Mouse (Mus musculus) kidney, adult 2 months (tissue): Measurements from ENCODE around the gene Meltf.

Source experiments
- CTCF ChIP-seq: fragments of 200-500 bp; conservative IDR thresholded peaks from 2 replicates; pipeline ENCODE4 v1.5.1; 2011; ENCODE audit warnings: low read depth, mild to moderate bottlenecking, control low read depth, low read length, moderate library complexity, mixed read lengths; ENCODE audit not compliant: insufficient read depth, insufficient read length
- POLR2A ChIP-seq: fragments of 200-500 bp; IDR thresholded peaks from one replicate; pipeline ENCODE4 v1.6.1; 2011; ENCODE audit warnings: low read depth, low read length, control low read depth

DNA sequence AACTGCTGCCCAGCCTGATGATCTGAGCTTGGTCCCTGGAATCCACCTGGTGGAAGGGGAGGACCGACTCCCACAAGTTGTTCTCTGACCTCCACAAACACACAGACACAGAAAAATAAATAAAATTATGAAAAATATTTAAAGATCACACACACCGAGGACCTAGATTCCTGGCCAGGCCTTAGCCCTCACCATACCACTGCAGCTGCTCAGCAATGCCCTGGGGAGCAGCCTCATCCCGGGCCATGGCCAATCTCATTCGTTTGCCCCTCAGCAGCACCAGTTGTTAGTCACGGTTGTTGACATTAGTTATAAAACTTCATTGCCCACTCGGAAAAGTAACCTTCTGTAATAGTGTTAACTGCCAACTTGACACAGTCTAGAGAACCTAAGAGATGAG lies 558 bp upstream of the Meltf start:
- no peak for TF ChIP-seq CTCF
- TF ChIP-seq POLR2A = no peak
